In genomic region chr1:69331418-69332254, GRCm38 (mm10) we compare ENCODE assay signal across 7 mouse cellular contexts.
DNase-seq lines count a peak whose midpoint lies in the region; ATAC-seq and TF ChIP-seq lines count a peak whose summit lies in the region.

No protein-coding gene starts in this region.

- H3K27me3 ChIP-seq in intestine, embryonic 16.5 days (replicated peaks; ENCODE audit: control insufficient read depth, insufficient read depth, low read length), result no peaks in the 10 kb centered on the region
- H3K27me3 ChIP-seq in stomach, postnatal 0 days (ENCODE audit: control insufficient read depth, insufficient read depth, low read length), result no peaks in the 10 kb centered on the region

- H3K4me2 ChIP-seq in intestine, embryonic 16.5 days (ENCODE audit: low read depth, low read length), result peak overlapping the region; percentile 30; the same call in 1 of the 2 replicates
- peak overlapping the region; percentile 27 for H3K4me2 ChIP-seq in stomach, postnatal 0 days (replicated peaks; ENCODE audit: low read depth)

- H3K27ac ChIP-seq in intestine, embryonic 16.5 days (ENCODE audit: low read length), result no peak overlapping the region
- no peak overlapping the region for H3K27ac ChIP-seq in stomach, postnatal 0 days (replicated peaks)

- 0 out of 2 replicates have a peak, but pooled peaks have one; percentile 26 for ATAC-seq in intestine, embryonic 16.5 days
- no peak for ATAC-seq in stomach, postnatal 0 days (ENCODE audit: low FRiP score, low TSS enrichment)

- 0 out of 2 replicates have a peak, but pooled peaks cover 3% of the 10 kb centered on the region for H3K4me1 ChIP-seq in intestine, embryonic 16.5 days (ENCODE audit: control insufficient read depth, insufficient read depth, low read length)
- no peaks in the 10 kb centered on the region for H3K4me1 ChIP-seq in stomach, postnatal 0 days (replicated peaks; ENCODE audit: control insufficient read depth, insufficient read depth)

- 39% methylated on average over 11 of the region's 11 CpGs for WGBS in intestine, embryonic 16.5 days
- 27% methylated on average over 11 of the region's 11 CpGs for WGBS in stomach, postnatal 0 days

- intact Hi-C loops in left cerebral cortex, postnatal 4 days (cut with DNase I), result loop anchor here (5.0 kb wide), 1 partner anchor 356 kb away; the partner anchor contains the start of gene Ikzf2

- H3K4me3 ChIP-seq in intestine, embryonic 16.5 days (ENCODE audit: low read length), result no peak overlapping the region
- H3K4me3 ChIP-seq in stomach, postnatal 0 days (ENCODE audit: low read depth, low read length), result no peak overlapping the region

- no peak overlapping the region for H3K9ac ChIP-seq in intestine, embryonic 16.5 days (ENCODE audit: low read depth, low read length)
- no peak overlapping the region for H3K9ac ChIP-seq in stomach, postnatal 0 days (ENCODE audit: low read length)

- H3K9me3 ChIP-seq in intestine, embryonic 16.5 days (ENCODE audit: control insufficient read depth, low read length), result no peaks in the 10 kb centered on the region
- H3K9me3 ChIP-seq in stomach, postnatal 0 days (ENCODE audit: control insufficient read depth, low read length), result no peaks in the 10 kb centered on the region

- DNase-seq in left cerebral cortex, adult 9 months (ENCODE audit: low spot score in 2 of 2), result peak; percentile 4 to 28
- DNase-seq in left cerebral cortex, postnatal 4 days, result no peak
- DNase-seq in NIH3T3 (ENCODE audit: low read depth), result peak; percentile 75
- peak; percentile 38 for DNase-seq in embryo, embryonic 10.5 days (ENCODE audit: low spot score)
- DNase-seq in stomach, postnatal 0 days (ENCODE audit: low spot score), result no peak
- no peak for DNase-seq in adrenal gland, postnatal 4 days (ENCODE audit: low spot score in 2 of 2)

- no peak for TF ChIP-seq EP300 in stomach, postnatal 0 days (optimal IDR thresholded peaks at IDR 0.05)

- TF ChIP-seq CTCF in stomach, postnatal 0 days (IDR thresholded peaks at IDR 0.05; ENCODE audit: low read depth), result peak; percentile 70

- H3K36me3 ChIP-seq in intestine, embryonic 16.5 days (ENCODE audit: control insufficient read depth, insufficient read depth, low read length), result no peaks in the 10 kb centered on the region
- no peaks in the 10 kb centered on the region for H3K36me3 ChIP-seq in stomach, postnatal 0 days (ENCODE audit: control insufficient read depth, insufficient read depth, low read length)

Comparison
In these comparisons a context has a peak if more than half of its experiments do, and no peak if none do; other contexts are left out.
1. DNase-seq: peak in left cerebral cortex, adult 9 months (2 of 2), NIH3T3 (single experiment) and embryo, embryonic 10.5 days (single experiment); none in left cerebral cortex, postnatal 4 days (single experiment), stomach, postnatal 0 days (single experiment) and adrenal gland, postnatal 4 days (0 of 2).